Mouse (Mus musculus) cerebellum, adult 11 months (tissue): ENCODE data around the gene Coro2b.

Source experiments
- DNase-seq: peaks from one replicate; pipeline ENCODE4 v3.0.0; 2022

The Coro2b gene

GRCm38 (mm10) chr9:62432261-62433060 lies 104.4 kb downstream of the Coro2b start:
- DNase-seq: peak; percentile 22

- DNase-seq: peak; percentile 31
Observed at GRCm38 (mm10) chr9:62430741-62431140, 106.1 kb downstream of the Coro2b start.

- DNase-seq: no peak
Observed at GRCm38 (mm10) chr9:62427010-62427409, 109.8 kb downstream of the Coro2b start.

- no peak for DNase-seq
Observed at GRCm38 (mm10) chr9:62426531-62426930, 110.3 kb downstream of the Coro2b start.

DNA sequence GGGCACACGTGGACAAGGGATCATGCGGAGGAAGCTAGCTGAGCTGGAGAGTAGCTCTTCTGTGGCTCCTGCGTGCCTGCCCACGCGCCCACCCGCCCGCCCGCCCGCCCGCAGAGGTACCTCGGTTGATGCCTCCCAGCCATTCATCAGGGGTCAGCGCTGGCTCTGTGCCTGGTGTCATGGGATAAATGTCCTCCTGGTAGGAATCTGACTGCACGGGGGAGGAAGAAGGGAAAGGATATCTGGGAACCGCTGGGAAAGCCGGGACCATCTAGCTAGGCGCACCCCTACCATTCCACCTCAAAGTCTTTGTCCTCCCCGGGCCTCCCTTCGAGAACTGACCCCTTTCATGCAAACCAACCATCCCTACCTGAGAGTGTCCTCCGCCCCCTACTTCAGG lies 110.8 kb downstream of the Coro2b start:
- no peak for DNase-seq

GRCm38 (mm10) chr9:62425265-62425664 lies 111.6 kb downstream of the Coro2b start:
- no peak for DNase-seq

DNA sequence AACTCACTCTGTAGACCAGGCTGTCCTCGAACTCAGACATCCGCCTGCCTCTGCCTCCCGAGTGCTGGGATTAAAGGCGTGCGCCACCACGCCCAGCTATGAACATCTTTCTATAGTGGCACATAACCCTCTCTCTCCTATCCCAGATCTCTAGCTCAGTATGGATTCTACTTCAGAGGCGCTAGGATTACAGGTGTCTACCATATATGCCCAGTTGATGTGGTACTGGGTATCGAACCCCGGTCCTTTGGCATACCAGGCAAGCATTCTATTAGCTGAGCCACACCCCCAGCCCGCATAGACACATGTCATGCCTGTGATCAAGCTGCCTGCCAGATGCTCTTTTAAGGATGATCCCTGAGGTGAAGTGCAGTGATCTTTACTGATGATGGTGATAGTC lies 113.0 kb downstream of the Coro2b start:
- DNase-seq: no peak

DNA sequence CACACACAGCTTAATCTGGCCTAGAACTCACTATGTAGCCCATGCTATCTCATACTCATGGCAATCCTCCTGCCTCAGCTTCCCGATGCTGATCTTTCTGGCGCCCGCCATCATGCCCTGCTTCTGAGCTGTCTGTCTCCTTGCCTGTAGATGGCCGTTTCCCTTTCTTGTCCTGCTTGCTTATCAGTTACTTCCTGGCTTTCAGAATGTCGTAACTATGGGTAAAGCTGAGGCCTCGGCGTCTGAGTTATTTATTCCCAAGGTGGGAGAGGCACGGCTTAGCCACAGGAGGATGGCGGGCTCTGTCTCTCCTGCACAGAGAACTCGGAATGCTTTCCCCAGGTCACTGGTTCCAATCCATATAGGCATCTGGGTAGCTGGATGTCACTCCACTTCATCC lies 113.9 kb downstream of the Coro2b start:
- no peak for DNase-seq

DNA sequence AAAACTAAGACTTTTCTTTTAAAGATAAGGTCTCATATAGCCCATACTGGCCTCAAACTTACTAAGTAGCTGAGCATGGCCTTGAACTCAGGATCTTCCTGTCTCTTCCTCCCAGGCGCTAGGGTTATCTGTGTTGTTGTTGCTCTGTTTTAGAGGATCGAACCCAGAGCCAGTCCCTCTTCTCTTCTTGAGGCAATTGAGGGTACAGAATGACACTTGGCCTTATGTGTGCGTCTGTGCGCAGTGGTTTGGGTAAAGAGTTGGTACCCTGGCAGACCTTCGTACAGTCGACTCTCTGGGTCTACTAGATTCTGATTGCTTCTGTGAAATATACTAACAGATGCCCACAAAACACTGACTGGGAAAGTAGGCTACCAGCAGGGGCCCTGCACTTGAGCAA lies 114.9 kb downstream of the Coro2b start:
- DNase-seq: no peak

GRCm38 (mm10) chr9:62421027-62421426 lies 115.8 kb downstream of the Coro2b start:
- DNase-seq: peak; percentile 77

DNA sequence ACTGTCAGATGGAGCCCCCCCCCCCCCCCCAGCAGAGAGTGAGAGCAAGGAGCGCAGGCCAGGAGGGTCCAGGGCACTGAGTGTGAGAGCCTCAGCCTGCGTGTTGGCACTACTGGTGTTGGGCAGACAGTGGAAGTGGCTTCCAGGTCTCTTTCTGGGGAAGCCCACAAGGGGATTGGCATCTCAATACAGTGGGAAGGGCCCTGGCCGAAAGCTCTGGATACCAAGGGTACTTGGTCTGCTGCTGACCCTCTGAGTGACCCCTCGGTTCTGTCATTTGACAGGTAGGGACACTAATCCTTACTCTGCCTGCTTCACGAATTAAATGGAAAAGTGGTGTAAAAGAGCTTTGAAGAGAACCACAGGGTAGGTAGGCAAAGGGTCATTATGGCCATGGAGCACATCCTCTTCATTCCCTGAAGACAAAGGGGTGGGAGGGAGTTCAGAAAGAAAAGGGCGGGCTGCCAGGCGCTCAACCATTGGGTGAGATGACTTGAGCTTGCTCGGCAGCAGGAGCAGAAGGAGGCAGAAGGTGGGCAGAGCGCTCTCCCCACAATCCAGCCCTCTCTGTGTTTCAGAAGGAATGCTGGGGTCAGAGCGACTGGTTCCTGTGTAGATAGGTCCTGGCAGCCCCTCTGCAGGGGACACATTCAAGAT lies 116.5 kb downstream of the Coro2b start:
- peak; percentile 47 for DNase-seq

GRCm38 (mm10) chr9:62418742-62419141 lies 118.1 kb downstream of the Coro2b start:
- peak; percentile 29 for DNase-seq

DNA sequence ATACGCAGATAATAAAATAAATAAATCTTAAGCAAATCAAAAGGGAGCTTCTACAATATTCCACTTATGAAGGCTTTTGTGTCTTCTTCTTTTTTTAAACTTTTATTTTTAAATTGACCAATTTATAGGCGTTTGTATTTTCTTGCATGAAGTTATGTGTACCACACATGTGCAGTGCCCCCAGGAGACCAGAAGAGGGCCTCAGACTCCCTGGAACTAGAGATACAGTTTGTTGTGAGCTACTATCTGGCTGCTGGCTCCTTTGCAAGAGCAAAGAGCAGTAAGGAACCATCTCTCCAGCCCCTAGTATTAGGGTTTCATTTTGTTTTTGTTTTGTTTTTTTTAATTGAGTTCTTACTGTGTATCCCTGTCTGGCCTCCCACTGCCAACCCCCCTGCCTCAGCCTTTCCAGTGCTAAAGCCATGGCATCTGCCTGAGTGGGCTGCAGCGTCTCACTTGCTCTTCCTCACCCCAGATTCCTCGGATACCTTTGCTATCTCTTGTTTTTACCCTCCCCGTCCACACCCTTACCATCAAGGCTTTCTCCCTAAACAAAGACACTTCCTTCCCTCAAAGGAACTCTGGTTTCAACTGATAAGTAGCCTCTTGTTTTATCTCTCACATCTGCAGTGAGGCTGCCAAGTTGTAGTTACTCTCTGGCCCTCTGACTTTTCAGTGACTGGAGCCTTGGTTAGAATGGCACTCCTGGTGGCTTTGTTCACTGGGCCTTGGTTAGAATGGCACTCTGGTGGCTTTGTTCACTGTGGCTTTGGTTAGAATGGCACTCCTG lies 129.3 kb downstream of the Coro2b start:
- DNase-seq: no peak

GRCm38 (mm10) chr9:62406423-62407013 lies 130.3 kb downstream of the Coro2b start:
- DNase-seq: no peak

GRCm38 (mm10) chr9:62401589-62401988 lies 135.3 kb downstream of the Coro2b start:
- no peak for DNase-seq

DNA sequence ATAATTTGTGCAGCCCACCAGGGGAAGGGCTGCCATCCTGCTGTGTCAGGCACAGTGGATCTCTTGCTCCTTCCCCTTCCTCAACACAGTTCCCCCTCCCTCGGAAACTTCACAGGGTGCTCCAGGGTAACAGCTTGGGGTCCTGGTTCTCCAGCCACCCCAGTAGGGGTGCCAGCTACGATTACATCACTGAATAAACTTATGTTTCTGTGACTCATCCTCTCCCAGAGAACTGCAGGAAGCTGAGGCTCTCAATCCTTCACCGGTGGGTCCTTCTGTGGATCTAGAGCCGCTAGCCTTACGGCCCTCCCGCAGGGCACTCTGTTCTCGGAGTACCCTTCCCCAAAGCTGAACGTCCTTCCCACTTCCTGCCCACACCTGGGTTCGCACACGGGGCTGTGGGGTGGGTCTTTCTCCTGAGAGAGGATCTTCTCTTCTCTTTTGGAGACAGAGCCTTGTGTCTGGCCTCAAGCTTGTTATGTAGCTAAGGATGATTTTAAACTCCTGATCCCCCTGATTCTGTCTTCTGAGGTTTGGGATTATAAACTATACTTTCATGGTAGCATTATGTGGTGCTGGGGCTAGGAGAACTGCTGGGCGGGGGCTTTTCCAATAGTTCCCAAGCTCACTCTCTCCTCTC lies 136.2 kb downstream of the Coro2b start:
- DNase-seq: no peak

- DNase-seq: no peak
Observed at GRCm38 (mm10) chr9:62394163-62394562, 142.7 kb downstream of the Coro2b start.

- no peak for DNase-seq
Observed at GRCm38 (mm10) chr9:62393531-62393930, 143.3 kb downstream of the Coro2b start.

DNA sequence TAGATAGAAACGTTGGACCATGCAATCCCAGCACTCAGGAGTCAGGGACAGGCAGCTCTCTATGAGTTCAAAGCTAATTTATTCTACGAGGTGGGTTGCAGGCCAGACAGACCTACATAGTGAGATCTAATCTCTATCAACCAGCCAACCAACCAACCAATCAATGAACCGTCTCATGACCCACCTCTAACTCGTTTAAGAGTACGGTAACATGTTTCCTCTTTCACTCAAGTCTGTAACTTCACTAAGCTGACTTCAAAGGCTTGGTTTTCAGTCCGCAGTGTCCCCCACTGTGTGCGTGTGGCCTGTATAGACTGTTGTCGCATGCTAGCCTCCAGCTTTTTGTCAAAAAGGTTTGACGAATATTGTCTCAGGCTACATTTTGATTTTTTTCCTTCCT lies 147.1 kb downstream of the Coro2b start:
- DNase-seq: no peak

DNA sequence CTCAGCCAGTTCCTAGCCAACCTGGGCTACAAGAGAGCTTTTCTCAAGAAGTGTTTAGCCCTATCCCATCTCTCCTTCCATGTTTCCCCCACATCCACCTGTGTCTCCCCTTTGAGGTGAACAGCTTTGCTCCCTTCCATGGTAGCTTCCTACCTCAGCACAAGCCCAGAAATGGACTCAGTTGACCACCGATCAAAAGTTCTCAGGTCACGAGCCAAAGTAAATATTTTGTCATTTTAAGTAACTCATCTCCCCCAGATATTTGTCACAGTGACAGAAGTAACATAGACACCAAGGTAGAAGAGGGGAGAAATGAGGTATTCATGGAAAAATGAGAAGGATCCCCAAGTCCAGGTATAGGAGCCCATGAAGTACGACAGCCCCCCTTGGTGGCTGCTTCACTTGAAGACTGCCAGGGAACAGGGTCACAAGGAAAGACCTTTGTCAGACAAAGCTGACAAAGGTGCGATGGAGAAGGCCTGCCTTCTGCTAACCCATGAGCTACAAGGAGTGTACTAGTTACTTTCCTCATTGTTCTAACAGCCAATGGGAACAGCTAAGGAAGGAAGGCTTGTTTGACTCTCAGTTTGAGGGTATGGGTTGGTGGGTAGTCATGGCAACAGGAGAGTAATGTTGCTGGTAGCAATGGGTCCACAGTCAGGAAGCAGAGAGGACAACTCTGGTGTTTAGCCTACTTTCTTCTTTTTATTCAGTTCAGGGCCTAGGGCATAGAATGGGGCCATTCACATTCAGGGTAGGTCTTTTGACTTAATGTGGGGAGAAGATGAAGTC lies 150.9 kb downstream of the Coro2b start:
- DNase-seq: no peak

- no peak for DNase-seq
Observed at GRCm38 (mm10) chr9:62385062-62385461, 151.8 kb downstream of the Coro2b start.

- DNase-seq: no peak
Observed at GRCm38 (mm10) chr9:62382519-62383084, 154.2 kb downstream of the Coro2b start.
